Mouse (Mus musculus) embryonic stem cell, embryonic (primary cell): ENCODE measurements at regions not wholly inside any gene's neighbourhood (a gene's known extent, or its start where the extent isn't known, plus 50 kb on each side); places are given as distances from the start of the nearest gene placed in this dataset.

Source experiments
- CTCF ChIA-PET, 4 experiments: fragments of 300-600 bp in 2 of 4; fragments of 350-600 bp in 2 of 4; sonication (Branson Sonifier 250); formaldehyde crosslinking; loops; one replicate each; lab custom pipeline; 2022; ENCODE audit warnings: inconsistent platforms in 2 of 4; lab: Charles Lee
- POLR2A ChIA-PET, 4 experiments: fragments of 300-600 bp in 2 of 4; fragments of 350-600 bp in 2 of 4; sonication (Branson Sonifier 250); formaldehyde crosslinking; loops; one replicate each; lab custom pipeline; 2022; ENCODE audit warnings: antibody characterized with exemption in 4 of 4, inconsistent platforms in 1 of 4; lab: Charles Lee

GRCm38 (mm10) chr15:65646470-65646869 is 631.8 kb upstream of the Gm21961 start:
- CTCF ChIA-PET, result no interaction called here
- POLR2A ChIA-PET, result interaction anchor here in 1 of 4 experiments (0.7 kb wide), 1 partner anchor 958 kb away, joined by 3 read pairs; no protein-coding TSS in a partner anchor

- ChIA-PET POLR2A (no interaction called here), CTCF (no interaction called here)
Observed at GRCm38 (mm10) chr15:65639484-65639883, 624.8 kb upstream of the Gm21961 start.

- CTCF ChIA-PET, result interaction anchor here (0.5 to 1.3 kb wide), 13 partner anchors 71 to 951 kb away, joined by 3 to 8 read pairs (median 4); no protein-coding TSS in a partner anchor
Observed at GRCm38 (mm10) chr15:65637520-65638184, 622.9 kb upstream of the Gm21961 start.

GRCm38 (mm10) chr15:65632440-65632839 is 617.7 kb upstream of the Gm21961 start:
- ChIA-PET POLR2A (interaction anchor here in 1 of 4 experiments (0.6 to 0.7 kb wide), 2 partner anchors 11 to 863 kb away, joined by 3 read pairs; no protein-coding TSS in a partner anchor), CTCF (no interaction called here)

More at GRCm38 (mm10) chr15:65637520-65638184, 622.9 kb upstream of the Gm21961 start:
- POLR2A ChIA-PET, result no interaction called here

GRCm38 (mm10) chr15:65630476-65630875 is 615.8 kb upstream of the Gm21961 start:
- ChIA-PET POLR2A (no interaction called here), CTCF (no interaction called here)

GRCm38 (mm10) chr15:65592718-65593477 is 578.2 kb upstream of the Gm21961 start:
- POLR2A ChIA-PET, result no interaction called here
- CTCF ChIA-PET, result no interaction called here

- CTCF ChIA-PET, result interaction anchor here in 1 of 4 experiments (0.6 kb wide), 1 partner anchor 867 kb away, joined by 4 read pairs; no protein-coding TSS in a partner anchor
- POLR2A ChIA-PET, result no interaction called here
Observed at GRCm38 (mm10) chr15:65585566-65585965, 570.9 kb upstream of the Gm21961 start.

- CTCF ChIA-PET, result no interaction called here
- POLR2A ChIA-PET, result no interaction called here
Observed at GRCm38 (mm10) chr15:65579353-65579752, 564.6 kb upstream of the Gm21961 start.

GRCm38 (mm10) chr15:65567931-65568330 is 553.2 kb upstream of the Gm21961 start:
- CTCF ChIA-PET, result no interaction called here
- POLR2A ChIA-PET, result no interaction called here

GRCm38 (mm10) chr15:65557846-65558835 is 543.4 kb upstream of the Gm21961 start:
- ChIA-PET CTCF (no interaction called here), POLR2A (no interaction called here)

GRCm38 (mm10) chr15:65549046-65549445 is 534.3 kb upstream of the Gm21961 start:
- ChIA-PET POLR2A (no interaction called here), CTCF (no interaction called here)

GRCm38 (mm10) chr15:65535606-65536005 is 520.9 kb upstream of the Gm21961 start:
- CTCF ChIA-PET, result no interaction called here
- POLR2A ChIA-PET, result no interaction called here

GRCm38 (mm10) chr15:65532241-65532640 is 517.5 kb upstream of the Gm21961 start:
- POLR2A ChIA-PET, result no interaction called here
- CTCF ChIA-PET, result no interaction called here

GRCm38 (mm10) chr15:65502656-65503055 is 488.0 kb upstream of the Gm21961 start:
- ChIA-PET CTCF (no interaction called here), POLR2A (no interaction called here)

- ChIA-PET CTCF (interaction anchor here in 1 of 4 experiments (0.7 kb wide), 1 partner anchor 23 kb away, joined by 4 read pairs; no protein-coding TSS in a partner anchor), POLR2A (interaction anchor here in 1 of 4 experiments (0.7 kb wide), 1 partner anchor 599 kb away, joined by 4 read pairs; no protein-coding TSS in a partner anchor)
Observed at GRCm38 (mm10) chr15:65478940-65479339, 464.2 kb upstream of the Gm21961 start.

- POLR2A ChIA-PET, result no interaction called here
- CTCF ChIA-PET, result no interaction called here
Observed at GRCm38 (mm10) chr15:65455203-65455816, 440.6 kb upstream of the Gm21961 start.

- ChIA-PET POLR2A (no interaction called here), CTCF (no interaction called here)
Observed at GRCm38 (mm10) chr15:65452258-65453028, 437.7 kb upstream of the Gm21961 start.

GRCm38 (mm10) chr15:65419736-65420135 is 405.0 kb upstream of the Gm21961 start:
- POLR2A ChIA-PET, result no interaction called here

More at GRCm38 (mm10) chr15:65419736-65420135, 405.0 kb upstream of the Gm21961 start:
- CTCF ChIA-PET, result no interaction called here
